Mouse (Mus musculus): ENCODE measurements around the gene Slc7a11. TPM values are rescaled to one million over a fixed set of nuclear protein-coding genes. Genes with fewer than 3 reads are reported as not detected.

The Slc7a11 gene
- total RNA-seq, 2 experiments from 2014 or later = 23.0 to 28.7 TPM

GRCm38 (mm10) chr3:50406771-50407170, 36.6 kb downstream of the Slc7a11 start:
- DNase-seq (ENCODE audit: extremely low spot score in 1 of 2, low spot score in 1 of 2) = no peak

DNA sequence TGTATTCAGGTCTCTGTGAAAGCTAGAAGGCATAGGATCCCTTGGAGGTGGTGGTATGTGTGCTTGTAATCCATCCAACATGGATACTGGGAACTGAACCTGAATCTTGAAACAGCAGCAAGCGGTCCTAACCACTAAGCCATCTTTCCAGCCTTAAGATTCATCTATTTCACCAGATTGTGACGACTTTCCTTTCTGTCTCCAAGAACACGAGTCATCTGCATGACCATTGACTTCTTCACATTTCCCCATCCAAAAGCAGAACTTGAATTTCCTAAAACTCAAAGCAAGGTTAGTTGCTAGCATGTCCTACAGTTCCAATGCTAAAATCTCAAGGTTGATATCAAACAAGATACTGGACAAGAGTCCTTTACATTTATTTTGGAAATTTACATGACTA, 37.5 kb downstream of the Slc7a11 start:
- DNase-seq (ENCODE audit: extremely low spot score in 1 of 2, low spot score in 1 of 2) = no peak

DNA sequence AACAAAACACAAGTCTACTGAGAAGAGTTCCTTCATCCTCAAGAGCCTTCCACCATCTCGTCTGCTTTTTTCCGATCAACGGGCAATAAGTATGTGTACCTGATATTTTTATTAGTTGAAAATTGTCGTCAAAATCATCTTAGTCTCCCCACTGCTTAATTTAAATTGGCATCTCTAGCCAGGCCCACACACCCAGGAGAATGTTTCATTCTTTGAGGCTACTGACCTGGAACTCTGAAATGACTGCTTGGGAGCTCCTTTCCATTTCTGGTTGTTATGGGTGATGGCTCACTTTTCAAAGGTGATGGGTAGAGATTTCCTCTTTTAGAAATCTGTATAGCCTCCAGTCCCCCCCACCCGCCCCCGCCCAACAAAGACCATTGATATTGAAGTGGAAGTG, 54.6 kb downstream of the Slc7a11 start:
- no peak for DNase-seq (ENCODE audit: extremely low spot score in 1 of 2, low spot score in 1 of 2)

GRCm38 (mm10) chr3:50388288-50388687, 55.1 kb downstream of the Slc7a11 start:
- no peak for DNase-seq (ENCODE audit: extremely low spot score in 1 of 2, low spot score in 1 of 2)

GRCm38 (mm10) chr3:50387280-50387679, 56.1 kb downstream of the Slc7a11 start:
- DNase-seq (ENCODE audit: extremely low spot score in 1 of 2, low spot score in 1 of 2) = no peak

GRCm38 (mm10) chr3:50386561-50387221, 56.7 kb downstream of the Slc7a11 start:
- DNase-seq (ENCODE audit: extremely low spot score in 1 of 2, low spot score in 1 of 2) = no peak

DNA sequence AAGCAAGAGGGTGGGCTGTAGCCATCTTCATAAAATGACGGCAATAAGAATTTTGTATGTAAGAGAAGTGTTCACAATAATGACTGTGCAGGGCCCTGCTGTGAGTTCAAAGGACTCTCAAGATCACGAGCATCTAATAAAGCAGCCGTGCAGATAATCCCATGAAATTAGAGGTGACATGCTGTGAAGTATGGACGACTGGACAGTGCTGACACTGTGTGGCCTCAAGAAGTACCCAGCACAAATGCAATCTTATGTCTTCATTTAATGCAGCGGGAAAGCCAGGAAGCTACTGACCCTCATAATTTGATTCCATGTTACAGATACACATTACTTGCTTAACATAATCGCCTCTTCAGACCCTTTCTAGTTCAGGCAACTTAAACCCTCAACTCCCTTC, 57.3 kb downstream of the Slc7a11 start:
- no peak for DNase-seq (ENCODE audit: extremely low spot score in 1 of 2, low spot score in 1 of 2)

DNA sequence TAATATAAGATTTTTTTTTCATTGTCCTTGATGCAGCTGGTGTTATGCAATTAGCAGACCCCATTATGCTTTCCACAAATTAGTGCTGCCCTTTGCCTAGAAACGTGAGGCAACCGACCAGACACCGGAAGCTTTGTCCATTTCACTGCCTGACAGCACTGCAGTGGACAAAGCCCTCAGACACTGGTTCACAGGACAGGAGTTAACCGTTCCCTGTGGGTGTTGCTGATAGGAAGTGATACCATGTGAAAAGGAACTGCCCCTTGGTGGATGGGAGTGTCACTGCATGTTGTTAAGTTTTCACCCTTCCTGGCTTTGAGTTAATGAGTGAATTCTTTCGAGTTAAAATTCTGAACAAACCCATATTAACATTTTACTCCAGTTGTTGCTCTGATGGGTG, 60.7 kb downstream of the Slc7a11 start:
- DNase-seq (ENCODE audit: extremely low spot score in 1 of 2, low spot score in 1 of 2) = no peak

- no peak for DNase-seq (ENCODE audit: extremely low spot score in 1 of 2, low spot score in 1 of 2)
Observed at GRCm38 (mm10) chr3:50381861-50382693, 61.3 kb downstream of the Slc7a11 start.

DNA sequence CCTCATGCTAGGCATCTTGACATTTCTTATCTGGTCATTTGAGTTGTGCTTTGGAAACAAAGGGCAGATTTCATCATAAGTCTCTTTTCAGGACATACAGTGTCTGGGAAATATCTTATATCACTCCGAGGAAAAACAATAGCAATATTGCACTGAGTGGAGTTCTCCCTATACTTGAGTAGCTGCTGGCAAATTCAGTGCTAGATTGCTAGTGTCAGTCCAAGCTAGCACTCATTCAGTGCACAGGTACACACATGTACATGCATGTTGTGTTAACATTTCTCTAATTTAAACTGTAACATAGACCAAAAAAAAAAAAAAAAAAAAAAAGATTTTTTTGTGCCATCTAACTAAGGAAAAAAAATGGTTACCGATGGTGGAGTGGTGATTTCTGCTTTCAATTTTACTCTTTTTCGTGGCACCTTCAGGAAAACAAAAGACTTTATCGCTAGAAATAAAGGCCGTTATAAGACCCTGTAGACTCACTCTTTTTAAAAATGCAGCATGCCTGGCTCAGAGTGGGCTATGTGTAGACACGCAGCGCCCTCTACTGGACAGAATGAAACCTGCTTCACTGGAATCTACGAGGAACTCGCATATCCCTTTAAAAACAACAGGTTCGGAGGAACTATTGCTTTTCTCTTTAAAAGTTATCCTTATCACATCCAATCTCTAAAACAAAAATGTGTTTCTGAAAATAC, 62.1 kb downstream of the Slc7a11 start:
- DNase-seq (ENCODE audit: extremely low spot score in 1 of 2, low spot score in 1 of 2) = peak; percentile 81 to 97

DNA sequence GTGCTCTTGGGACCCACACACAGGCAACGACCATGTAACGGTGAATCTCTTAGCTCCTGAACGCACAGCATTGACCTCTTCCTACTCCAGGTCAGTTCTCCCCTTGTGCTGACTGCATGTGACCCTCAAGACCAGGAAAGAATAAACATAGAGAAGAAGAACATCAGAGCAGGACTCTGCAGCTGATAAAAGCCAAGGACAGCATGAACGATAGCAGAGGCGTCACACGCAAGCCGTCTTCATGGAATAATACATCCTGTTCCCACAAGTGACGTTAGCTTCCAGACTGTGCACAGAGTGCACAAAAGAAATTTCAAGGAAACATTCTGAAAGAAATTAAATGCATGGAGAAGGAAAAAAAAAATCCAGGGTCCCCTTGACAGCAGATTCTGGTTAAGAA, 63.5 kb downstream of the Slc7a11 start:
- DNase-seq (ENCODE audit: extremely low spot score in 1 of 2, low spot score in 1 of 2) = no peak

DNA sequence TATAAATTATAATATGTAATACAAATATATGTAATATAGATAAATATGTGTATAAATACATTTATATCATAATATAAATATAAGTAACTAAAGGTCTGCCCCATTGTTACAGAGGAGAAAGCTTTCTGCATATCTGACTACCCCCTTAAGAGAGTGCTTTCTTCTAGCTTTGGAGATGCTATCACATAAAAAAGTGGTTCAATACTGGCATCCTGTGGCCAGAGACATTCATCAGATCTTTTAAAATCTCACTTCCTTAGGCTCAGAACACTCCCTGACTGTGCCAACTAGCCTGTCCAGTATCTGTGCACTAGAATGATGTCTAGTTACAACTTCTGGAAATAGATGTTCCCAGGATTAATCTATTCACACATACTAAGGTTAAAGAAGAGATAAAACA, 67.9 kb downstream of the Slc7a11 start:
- DNase-seq (ENCODE audit: extremely low spot score in 1 of 2, low spot score in 1 of 2) = no peak

DNA sequence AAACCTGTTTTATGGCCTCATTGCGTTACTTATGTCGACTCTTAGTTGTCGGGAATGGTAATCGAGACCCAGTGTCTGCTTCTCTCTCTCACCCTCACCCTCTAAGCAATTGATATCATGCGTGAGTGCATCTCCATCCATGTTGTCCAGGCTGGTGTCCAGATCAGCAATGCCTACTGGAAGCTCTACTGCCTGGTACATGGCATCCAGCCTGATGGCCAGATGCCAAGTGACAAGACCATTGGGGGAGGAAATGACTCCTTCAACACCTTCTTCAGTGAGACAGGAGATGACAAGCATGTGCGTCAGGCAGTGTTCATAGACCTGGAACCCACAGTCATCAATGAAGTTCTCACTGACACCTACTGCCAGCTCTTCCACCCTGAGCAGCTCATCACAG, 73.6 kb downstream of the Slc7a11 start:
- no peak for DNase-seq (ENCODE audit: extremely low spot score in 1 of 2, low spot score in 1 of 2)

- no peak for DNase-seq (ENCODE audit: extremely low spot score in 1 of 2, low spot score in 1 of 2)
Observed at GRCm38 (mm10) chr3:50367175-50367574, 76.2 kb downstream of the Slc7a11 start.

GRCm38 (mm10) chr3:50363659-50364058, 79.8 kb downstream of the Slc7a11 start:
- DNase-seq (ENCODE audit: extremely low spot score in 1 of 2, low spot score in 1 of 2) = no peak

GRCm38 (mm10) chr3:50347081-50347480, 96.3 kb downstream of the Slc7a11 start:
- no peak for DNase-seq (ENCODE audit: extremely low spot score in 1 of 2, low spot score in 1 of 2)

DNA sequence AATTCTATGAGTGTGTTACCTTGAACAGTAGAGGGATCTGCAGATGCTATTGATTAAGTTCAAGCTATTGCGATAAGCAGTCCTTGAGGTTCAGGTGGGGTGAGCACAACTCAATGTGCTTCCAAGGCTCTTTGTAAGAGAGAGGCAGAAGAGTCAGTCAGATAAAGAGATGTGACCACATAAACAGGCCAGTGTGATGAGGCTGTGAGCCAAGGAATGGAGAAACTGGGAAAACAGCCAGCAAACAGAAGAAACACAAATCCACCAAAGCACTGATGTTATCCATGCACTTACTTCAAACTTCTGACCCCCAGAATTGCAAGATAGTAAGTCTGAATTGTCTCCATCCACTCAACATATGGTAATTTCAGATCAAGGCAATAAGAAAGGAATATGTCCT, 99.0 kb downstream of the Slc7a11 start:
- no peak for DNase-seq (ENCODE audit: extremely low spot score in 1 of 2, low spot score in 1 of 2)

GRCm38 (mm10) chr3:50324524-50324923, 118.9 kb downstream of the Slc7a11 start:
- DNase-seq (ENCODE audit: extremely low spot score in 1 of 2, low spot score in 1 of 2) = no peak

GRCm38 (mm10) chr3:50323881-50324280, 119.5 kb downstream of the Slc7a11 start:
- DNase-seq (ENCODE audit: extremely low spot score in 1 of 2, low spot score in 1 of 2) = no peak

DNA sequence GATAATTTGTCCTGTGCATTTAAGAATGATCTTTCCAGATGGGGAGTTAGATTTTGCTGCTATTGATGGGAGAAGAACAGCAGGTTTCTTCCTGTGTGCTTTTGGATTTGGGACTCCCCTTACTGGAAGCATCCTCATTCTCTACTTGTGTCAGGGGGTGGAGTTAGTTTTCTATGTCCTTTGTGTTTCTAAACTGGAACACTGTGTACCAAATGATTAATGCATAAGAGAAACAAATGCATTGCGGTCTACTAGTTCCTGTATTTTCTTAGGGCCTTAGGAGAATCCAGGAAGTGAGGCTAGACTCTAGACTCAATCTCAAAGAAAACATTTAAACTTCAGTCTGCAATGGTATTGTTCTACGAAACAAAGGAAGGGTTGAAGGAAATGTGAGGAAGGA, 122.6 kb downstream of the Slc7a11 start:
- DNase-seq (ENCODE audit: extremely low spot score in 1 of 2, low spot score in 1 of 2) = no peak

GRCm38 (mm10) chr3:50318074-50318473, 125.3 kb downstream of the Slc7a11 start:
- DNase-seq (ENCODE audit: extremely low spot score in 1 of 2, low spot score in 1 of 2) = no peak
